Mouse (Mus musculus) 3134 (cell line): ENCODE results near the gene Tex26.

Experiments
- DNase-seq: peaks from one replicate; pipeline ENCODE4 v3.0.0-alpha.2; 2011; ENCODE audit warnings: low spot score; ENCODE audit not compliant: insufficient read length; ENCODE audit errors: extremely low read depth

Tex26 gene

GRCm38 (mm10) chr5:149484270-149484669, 44.8 kb downstream of the Tex26 start:
- no peak for DNase-seq

GRCm38 (mm10) chr5:149485447-149485846, 46.0 kb downstream of the Tex26 start:
- DNase-seq, result no peak

DNA sequence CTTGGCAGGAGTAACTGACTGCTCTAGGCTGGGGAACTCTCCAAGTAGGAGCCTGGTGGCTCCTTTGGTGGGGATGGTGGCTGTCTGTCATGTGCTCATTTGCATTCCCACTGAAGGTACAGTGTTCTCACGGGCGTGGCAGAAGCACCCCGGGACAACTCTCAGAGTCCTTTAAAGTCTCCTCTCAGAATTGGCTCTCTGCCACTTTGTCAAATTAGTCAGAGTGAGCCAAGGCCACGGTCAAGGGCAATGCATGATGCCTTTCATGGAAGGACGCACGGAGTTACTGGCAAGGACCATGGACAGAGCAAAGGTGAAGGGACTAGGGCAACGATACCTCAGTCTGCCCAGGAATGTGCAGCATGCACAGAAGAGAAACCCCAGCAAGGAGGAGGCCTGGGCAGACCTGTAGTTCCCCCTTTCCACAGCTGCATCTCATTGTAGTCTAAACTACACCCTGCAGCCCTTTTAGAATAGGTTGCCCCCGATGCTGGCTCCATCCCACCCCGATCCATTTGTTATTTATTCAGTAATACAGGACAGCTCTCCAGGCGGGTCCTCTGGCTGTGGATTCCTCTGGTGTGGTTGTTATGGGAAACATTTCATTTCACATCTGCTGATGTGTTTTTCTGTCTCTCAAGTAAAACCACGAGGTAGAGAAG, 49.0 kb downstream of the Tex26 start:
- no peak for DNase-seq

GRCm38 (mm10) chr5:149489136-149489535, 49.7 kb downstream of the Tex26 start:
- no peak for DNase-seq

GRCm38 (mm10) chr5:149490275-149490674, 50.8 kb downstream of the Tex26 start:
- no peak for DNase-seq

GRCm38 (mm10) chr5:149495655-149496054, 56.2 kb downstream of the Tex26 start:
- DNase-seq, result no peak

GRCm38 (mm10) chr5:149496401-149497066, 57.1 kb downstream of the Tex26 start:
- no peak for DNase-seq

DNA sequence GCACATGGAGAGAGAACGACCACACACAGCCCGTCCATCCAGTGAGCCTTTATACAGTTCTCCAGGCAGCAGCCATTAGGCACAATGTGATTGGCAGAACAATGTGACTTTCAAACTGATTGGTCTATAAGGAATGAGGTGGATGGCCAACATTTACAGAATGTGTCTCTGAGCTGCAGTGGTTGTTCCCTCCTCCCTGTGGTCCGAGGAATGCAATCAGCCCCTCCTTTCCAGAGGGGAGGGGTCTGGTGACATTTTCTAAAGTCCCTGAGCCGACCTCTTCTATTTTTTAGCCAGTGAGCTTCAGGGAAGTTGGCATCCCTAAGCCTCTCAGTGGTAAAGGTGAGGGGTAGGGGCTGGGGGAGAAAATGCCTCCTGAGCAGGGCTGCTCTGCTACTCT, 60.5 kb downstream of the Tex26 start:
- DNase-seq, result no peak

GRCm38 (mm10) chr5:149503423-149504175, 64.1 kb downstream of the Tex26 start:
- no peak for DNase-seq

DNA sequence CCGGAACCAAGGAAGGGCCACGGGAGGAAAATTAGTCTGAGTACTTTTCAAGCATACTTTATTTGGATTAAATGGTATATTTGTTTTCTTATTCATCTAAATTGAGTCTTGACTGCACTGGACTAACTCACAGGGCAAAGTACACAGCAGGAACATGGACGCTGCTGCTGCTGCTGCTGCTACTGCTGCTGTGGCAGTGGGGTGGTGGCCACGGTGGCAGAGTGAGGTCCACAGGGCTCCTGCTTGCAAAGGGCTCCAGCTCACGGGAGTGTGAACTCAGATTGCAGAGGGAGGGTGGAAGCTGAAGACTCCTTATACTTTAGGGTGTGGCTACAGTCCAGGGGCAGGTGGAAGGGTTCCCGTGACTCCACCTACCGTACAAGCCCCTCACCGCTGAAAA, 65.5 kb downstream of the Tex26 start:
- DNase-seq, result no peak

GRCm38 (mm10) chr5:149506033-149506432, 66.6 kb downstream of the Tex26 start:
- no peak for DNase-seq

DNA sequence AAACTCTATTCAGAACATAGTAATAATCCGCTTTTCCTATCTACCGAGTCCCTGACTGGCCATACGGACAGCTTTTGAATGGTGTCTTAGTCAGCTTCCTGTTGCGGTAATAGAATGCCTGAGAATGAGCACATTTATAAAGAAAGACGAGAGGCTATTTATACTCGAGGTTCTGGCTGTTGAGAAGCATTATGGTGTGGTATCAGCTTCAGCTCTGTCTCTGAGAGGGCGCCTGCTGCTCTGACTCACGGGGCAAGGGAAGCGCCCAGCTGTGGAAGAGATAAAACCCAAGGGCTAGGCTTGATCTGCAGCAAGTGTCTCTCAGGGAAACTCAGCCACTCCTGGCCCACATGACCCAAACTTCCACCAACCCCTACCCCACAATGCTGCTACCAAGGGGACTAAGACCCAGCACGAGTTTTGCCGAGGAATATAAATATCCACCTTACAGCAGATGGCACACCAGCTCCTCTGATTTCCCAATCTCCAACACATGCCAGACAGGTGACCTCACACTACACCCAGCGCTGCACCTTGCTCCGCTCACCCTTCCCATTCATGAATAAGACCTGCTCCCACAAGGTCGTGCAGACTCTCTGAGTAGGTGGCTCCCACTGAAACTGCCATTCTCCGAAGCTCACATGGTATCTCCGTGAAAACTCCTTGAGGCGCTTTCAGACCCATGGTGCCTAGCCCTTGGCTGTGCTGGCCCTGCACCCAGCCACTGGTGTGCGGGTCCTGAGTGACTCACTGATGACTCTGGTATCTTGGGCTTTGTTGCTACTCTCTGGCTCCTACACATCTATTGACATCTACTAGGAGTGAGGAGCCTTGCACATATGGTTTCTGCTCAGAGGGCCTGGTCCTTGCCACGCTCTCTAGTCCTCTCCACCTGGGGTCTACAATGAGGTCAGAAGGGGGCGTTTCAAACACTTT, 68.9 kb downstream of the Tex26 start:
- DNase-seq, result peak; percentile 55

DNA sequence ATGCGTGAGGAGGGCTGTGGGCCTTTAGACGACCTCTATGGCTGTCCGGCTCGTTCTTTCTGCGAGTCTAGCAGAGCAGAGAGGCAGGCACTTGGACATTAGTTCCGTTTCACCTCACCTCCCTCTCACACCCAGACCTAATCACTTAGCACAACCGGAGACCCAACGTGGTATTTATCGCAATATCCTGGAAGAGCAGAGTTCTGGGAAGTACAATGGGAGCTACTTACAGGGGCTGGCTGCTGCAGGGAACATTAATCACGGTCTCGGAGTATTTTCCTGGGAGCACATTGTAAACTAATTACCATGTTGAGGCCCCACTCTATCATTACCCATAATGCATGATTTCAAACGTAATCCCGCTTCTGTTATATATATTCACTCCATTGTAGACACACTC, 70.9 kb downstream of the Tex26 start:
- no peak for DNase-seq

DNA sequence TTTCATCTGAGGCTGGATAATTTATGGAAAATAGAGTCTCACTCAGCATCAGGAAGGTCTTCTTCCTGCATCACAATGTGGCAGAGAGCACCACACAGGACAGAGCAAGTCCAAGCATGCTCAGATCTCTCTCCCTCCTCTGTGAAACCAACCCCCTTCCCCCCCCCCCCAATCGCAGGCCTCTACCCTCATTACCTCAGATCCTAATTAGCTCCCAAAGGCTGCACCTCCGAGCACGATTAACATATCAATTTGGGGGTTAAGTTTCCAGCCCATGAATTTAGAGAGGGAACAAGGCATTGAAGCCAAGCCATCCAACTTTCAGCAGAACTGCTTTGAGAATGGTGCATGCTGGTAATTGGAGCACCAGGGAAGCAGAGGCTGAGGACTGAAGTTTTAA, 73.2 kb downstream of the Tex26 start:
- no peak for DNase-seq

DNA sequence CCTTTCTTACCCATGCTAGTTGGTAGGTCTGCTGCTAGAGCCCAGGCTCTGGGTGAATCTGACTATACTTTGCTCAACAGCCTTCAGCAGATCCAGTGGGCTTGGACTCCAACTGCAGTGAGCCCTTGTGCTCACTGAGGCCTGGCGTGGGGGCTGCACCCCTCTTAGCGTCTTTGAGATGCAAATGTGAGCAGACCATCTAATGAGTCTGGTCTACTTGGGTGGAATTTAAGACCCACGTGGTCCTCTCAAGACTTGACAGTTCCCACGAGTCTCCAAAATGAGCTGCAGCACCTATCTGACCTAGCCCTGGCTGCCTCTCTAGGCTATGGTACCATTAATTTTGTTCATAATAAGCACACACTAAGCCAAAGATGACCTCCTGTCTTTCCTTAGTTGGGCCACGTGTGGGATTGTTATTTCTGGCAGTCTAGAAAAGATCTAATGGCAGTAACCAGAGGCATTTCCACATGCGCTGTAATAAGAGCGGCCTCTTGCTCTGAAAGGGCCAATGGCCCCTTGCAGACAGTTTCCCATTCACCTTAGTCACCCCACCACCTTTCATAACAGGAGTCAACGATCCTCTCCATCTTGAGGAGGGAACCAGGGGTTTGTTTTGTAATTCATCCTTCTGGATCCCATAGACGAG, 74.1 kb downstream of the Tex26 start:
- no peak for DNase-seq

DNA sequence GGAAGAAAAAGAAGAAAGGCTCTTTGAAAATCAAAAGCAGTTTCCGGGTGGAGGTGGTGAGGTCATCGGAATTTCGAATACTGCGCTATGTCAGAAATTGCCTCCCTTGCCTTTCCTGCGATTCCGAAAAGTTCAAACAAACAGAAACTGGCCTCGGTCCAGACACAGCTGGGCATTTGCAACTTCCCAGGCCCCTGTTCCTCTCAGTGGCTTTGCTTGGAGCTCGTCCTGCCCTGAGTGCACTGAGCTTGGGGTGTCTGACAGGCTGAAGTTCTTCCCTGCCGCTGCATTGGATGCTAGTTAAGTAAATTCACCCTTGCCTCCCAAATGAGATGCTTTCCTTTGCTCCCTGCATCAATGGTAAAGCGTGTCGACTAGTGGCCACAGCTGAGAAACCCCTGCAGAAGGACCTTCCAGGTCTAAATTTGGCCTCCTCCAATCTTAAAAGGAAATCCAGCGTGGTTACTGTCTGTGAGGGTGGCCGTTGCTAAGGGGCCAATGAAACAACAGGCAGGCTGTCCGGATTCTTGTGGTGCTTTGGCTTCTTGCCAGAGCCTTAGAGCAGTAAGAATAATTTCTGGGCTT, 74.7 kb downstream of the Tex26 start:
- DNase-seq, result no peak

GRCm38 (mm10) chr5:149514890-149515289, 75.4 kb downstream of the Tex26 start:
- no peak for DNase-seq

GRCm38 (mm10) chr5:149517116-149517515, 77.7 kb downstream of the Tex26 start:
- no peak for DNase-seq
